ENCODE assay signal across 16 mouse cellular contexts in genomic region chr3:147163126-147163525, GRCm38 (mm10).
DNase-seq lines count a peak whose midpoint lies in the region; ATAC-seq and TF ChIP-seq lines count a peak whose summit lies in the region.
"Had no signal": no experiment of that assay in that cellular context is flagged by ENCODE, and none has a peak within 500 bp of the region (broad histone marks: within the 10 kb centered on the region; RNA-seq: fewer than 3 reads in every experiment).

No protein-coding gene starts in this region.

- H3K36me3 ChIP-seq in embryonic facial prominence, embryonic 14.5 days (ENCODE audit: control insufficient read depth, insufficient read depth, low read length), result no peaks in the 10 kb centered on the region
- H3K36me3 ChIP-seq in embryonic facial prominence, embryonic 10.5 days (replicated peaks), result no peaks in the 10 kb centered on the region
- H3K36me3 ChIP-seq in hindbrain, embryonic 15.5 days, result no peaks in the 10 kb centered on the region
- no peaks in the 10 kb centered on the region for H3K36me3 ChIP-seq in hindbrain, embryonic 10.5 days
- H3K36me3 ChIP-seq in midbrain, embryonic 11.5 days (ENCODE audit: control insufficient read depth, insufficient read depth, low read length), result no peaks in the 10 kb centered on the region
- H3K36me3 ChIP-seq: forebrain, embryonic 10.5 days; G1E; heart, embryonic 10.5 days; liver, embryonic 12.5 days had no signal

- no peak overlapping the region for H3K9ac ChIP-seq in embryonic facial prominence, embryonic 14.5 days (ENCODE audit: low read depth, low read length)
- no peak overlapping the region for H3K9ac ChIP-seq in hindbrain, embryonic 15.5 days
- no peak overlapping the region for H3K9ac ChIP-seq in midbrain, embryonic 11.5 days (ENCODE audit: low read length)
- H3K9ac ChIP-seq: liver, embryonic 12.5 days had no signal

- H3K4me2 ChIP-seq in embryonic facial prominence, embryonic 14.5 days (ENCODE audit: low read depth, low read length), result no peak overlapping the region
- H3K4me2 ChIP-seq in hindbrain, embryonic 15.5 days, result no peak overlapping the region
- H3K4me2 ChIP-seq in midbrain, embryonic 11.5 days, result no peak overlapping the region
- H3K4me2 ChIP-seq: liver, embryonic 12.5 days had no signal

- WGBS in embryonic facial prominence, embryonic 14.5 days, result 76% methylated on average over 10 of the region's 10 CpGs
- 93% methylated on average over 10 of the region's 10 CpGs for WGBS in embryonic facial prominence, embryonic 10.5 days
- WGBS in hindbrain, embryonic 15.5 days, result 78% methylated on average over 10 of the region's 10 CpGs
- WGBS in hindbrain, embryonic 10.5 days, result 91% methylated on average over 10 of the region's 10 CpGs
- 91% methylated on average over 10 of the region's 10 CpGs for WGBS in midbrain, embryonic 11.5 days

- no peaks in the 10 kb centered on the region for H3K9me3 ChIP-seq in embryonic facial prominence, embryonic 14.5 days (ENCODE audit: control insufficient read depth, low read length)
- no peaks in the 10 kb centered on the region for H3K9me3 ChIP-seq in embryonic facial prominence, embryonic 10.5 days
- no peaks in the 10 kb centered on the region for H3K9me3 ChIP-seq in hindbrain, embryonic 15.5 days
- no peaks in the 10 kb centered on the region for H3K9me3 ChIP-seq in hindbrain, embryonic 10.5 days
- H3K9me3 ChIP-seq in midbrain, embryonic 11.5 days (ENCODE audit: control insufficient read depth, low read length), result no peaks in the 10 kb centered on the region
- H3K9me3 ChIP-seq: forebrain, embryonic 10.5 days; heart, embryonic 10.5 days; liver, embryonic 12.5 days had no signal

- no peaks in the 10 kb centered on the region for H3K27me3 ChIP-seq in embryonic facial prominence, embryonic 14.5 days (replicated peaks; ENCODE audit: control insufficient read depth, insufficient read depth, low read length)
- no peaks in the 10 kb centered on the region for H3K27me3 ChIP-seq in embryonic facial prominence, embryonic 10.5 days (replicated peaks; ENCODE audit: low read depth, poor library complexity, severe bottlenecking)
- no peaks in the 10 kb centered on the region for H3K27me3 ChIP-seq in hindbrain, embryonic 15.5 days
- no peaks in the 10 kb centered on the region for H3K27me3 ChIP-seq in hindbrain, embryonic 10.5 days (ENCODE audit: insufficient read depth, poor library complexity, severe bottlenecking)
- H3K27me3 ChIP-seq in midbrain, embryonic 11.5 days (ENCODE audit: control insufficient read depth, insufficient read depth, low read length), result no peaks in the 10 kb centered on the region
- H3K27me3 ChIP-seq: liver, embryonic 12.5 days had no signal

- no peak for TF ChIP-seq POLR2A in brain, embryonic 14.5 days (IDR thresholded peaks at IDR 0.05; ENCODE audit: borderline replicate concordance, extremely low read depth, insufficient read depth, insufficient read length, poor library complexity, severe bottlenecking)

- ATAC-seq in embryonic facial prominence, embryonic 14.5 days (ENCODE audit: low read depth), result peak; percentile 26; the same call in 1 of the 2 replicates
- no peak for ATAC-seq in hindbrain, embryonic 15.5 days (ENCODE audit: low FRiP score, low read depth)
- ATAC-seq in midbrain, embryonic 11.5 days (ENCODE audit: low FRiP score), result no peak
- ATAC-seq: liver, embryonic 12.5 days; midbrain, embryonic 16.5 days had no signal

- no peak for DNase-seq in embryonic facial prominence, embryonic 14.5 days (ENCODE audit: low spot score)
- no peak for DNase-seq in embryonic facial prominence, embryonic 10.5 days (ENCODE audit: low spot score)
- no peak for DNase-seq in hindbrain, embryonic 10.5 days (ENCODE audit: low spot score)
- peak; percentile 46 for DNase-seq in brain, embryonic 14.5 days (ENCODE audit: low read depth)
- DNase-seq in lung, postnatal 36 days, result peak; percentile 12
- DNase-seq in urinary bladder, adult 18-20 months (ENCODE audit: low spot score in 2 of 2), result no peak
- no peak for DNase-seq in midbrain, embryonic 11.5 days (ENCODE audit: low spot score, missing footprints)
- DNase-seq: cerebellum, adult 8-10 months; right cerebral cortex, adult 18-20 months had no signal

- TF ChIP-seq CTCF in brain, embryonic 14.5 days (IDR thresholded peaks at IDR 0.05; ENCODE audit: borderline replicate concordance, extremely low read depth, insufficient read depth, insufficient read length), result no peak

- no peak overlapping the region for H3K4me3 ChIP-seq in embryonic facial prominence, embryonic 14.5 days (ENCODE audit: low read depth, low read length)
- H3K4me3 ChIP-seq in embryonic facial prominence, embryonic 10.5 days, result no peak overlapping the region
- no peak overlapping the region for H3K4me3 ChIP-seq in hindbrain, embryonic 15.5 days
- no peak overlapping the region for H3K4me3 ChIP-seq in hindbrain, embryonic 10.5 days
- H3K4me3 ChIP-seq in midbrain, embryonic 11.5 days (ENCODE audit: low read depth, low read length), result no peak overlapping the region
- H3K4me3 ChIP-seq: forebrain, embryonic 10.5 days; heart, embryonic 10.5 days; liver, embryonic 12.5 days had no signal

- H3K27ac ChIP-seq in embryonic facial prominence, embryonic 14.5 days (replicated peaks; ENCODE audit: low read depth, low read length), result no peak overlapping the region
- H3K27ac ChIP-seq in embryonic facial prominence, embryonic 10.5 days (replicated peaks), result no peak overlapping the region
- peak overlapping the region; percentile 1; the same call in 1 of the 2 replicates for H3K27ac ChIP-seq in hindbrain, embryonic 15.5 days (replicated peaks)
- H3K27ac ChIP-seq in hindbrain, embryonic 10.5 days, result no peak overlapping the region
- no peak overlapping the region for H3K27ac ChIP-seq in midbrain, embryonic 11.5 days (ENCODE audit: low read depth, low read length)
- H3K27ac ChIP-seq: forebrain, embryonic 10.5 days; heart, embryonic 10.5 days; kidney, postnatal 0 days; liver, embryonic 12.5 days had no signal

- H3K4me1 ChIP-seq in embryonic facial prominence, embryonic 14.5 days (ENCODE audit: control insufficient read depth, insufficient read depth, low read length), result no peaks in the 10 kb centered on the region; the same call in 1 of the 2 replicates
- H3K4me1 ChIP-seq in embryonic facial prominence, embryonic 10.5 days, result peaks cover 9% of the 10 kb centered on the region; the same call in 1 of the 2 replicates
- H3K4me1 ChIP-seq in hindbrain, embryonic 15.5 days (replicated peaks), result 0 out of 2 replicates have a peak, but pooled peaks cover 11% of the 10 kb centered on the region
- no peaks in the 10 kb centered on the region for H3K4me1 ChIP-seq in hindbrain, embryonic 10.5 days (replicated peaks)
- no peaks in the 10 kb centered on the region for H3K4me1 ChIP-seq in midbrain, embryonic 11.5 days (ENCODE audit: control insufficient read depth, insufficient read depth, low read length)
- H3K4me1 ChIP-seq: heart, embryonic 10.5 days; liver, embryonic 12.5 days had no signal

Comparison
In these comparisons a context has a peak if more than half of its experiments do, and no peak if none do; other contexts are left out.
1. DNase-seq: peak in brain, embryonic 14.5 days (single experiment) and lung, postnatal 36 days (single experiment); none in embryonic facial prominence, embryonic 14.5 days (single experiment), embryonic facial prominence, embryonic 10.5 days (single experiment), hindbrain, embryonic 10.5 days (single experiment), urinary bladder, adult 18-20 months (0 of 2) and midbrain, embryonic 11.5 days (single experiment).